Mouse (Mus musculus): ENCODE data around the gene Arhgap1.
"Not testable (repeated sequence)": the region's sequence is repeated elsewhere in the genome, so short reads cannot be mapped to it uniquely, and the experiment has no call there.

Arhgap1 gene

DNA sequence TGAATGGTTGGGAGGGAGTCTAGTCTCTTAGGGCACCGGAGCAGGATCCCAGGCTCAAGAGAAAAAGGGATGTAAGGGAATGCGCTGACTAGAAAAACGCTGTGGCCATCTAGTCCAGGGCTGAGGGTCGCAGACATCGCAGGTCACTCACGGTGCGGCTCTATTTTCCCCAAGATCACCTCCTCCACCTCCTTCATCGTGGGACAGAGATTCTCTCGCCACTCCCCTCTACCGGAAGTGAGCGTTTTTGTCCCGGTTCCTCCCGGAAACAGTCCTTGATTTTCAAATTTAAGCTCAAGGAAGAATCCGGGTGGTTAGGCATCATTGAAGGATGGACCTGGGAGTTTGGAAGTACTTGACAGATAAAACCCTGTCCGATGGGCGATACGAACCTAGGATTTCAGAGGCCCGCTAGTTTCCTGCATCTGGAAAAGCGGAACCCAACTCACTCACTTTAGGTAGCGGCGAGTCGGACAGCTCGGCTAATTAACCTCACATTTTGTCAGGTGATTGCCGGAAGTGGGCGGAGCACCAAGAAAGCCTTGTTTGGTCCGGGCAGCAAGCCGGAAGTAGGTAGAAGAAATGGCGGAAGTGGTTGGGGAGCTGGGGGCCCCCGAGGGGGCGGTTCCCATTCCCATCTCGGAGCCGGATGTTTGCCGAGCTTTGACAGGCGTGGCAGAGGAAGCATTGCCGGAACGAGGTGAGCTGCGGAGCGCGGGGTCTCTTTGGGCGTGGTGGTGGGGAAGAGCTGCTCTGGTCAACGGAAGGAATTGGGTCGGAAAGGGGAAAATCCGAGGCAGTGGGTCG lies at the start of gene Arhgap1, which contains the start of gene Zfp408:
Gene Arhgap1, plus strand, starts transcription at position 308 of the 807 bp plus-strand sequence.
Gene Zfp408, minus strand, starts transcription at position 239 of the 807 bp plus-strand sequence.
- DNase-seq: peak; percentile 94 to 97

DNA sequence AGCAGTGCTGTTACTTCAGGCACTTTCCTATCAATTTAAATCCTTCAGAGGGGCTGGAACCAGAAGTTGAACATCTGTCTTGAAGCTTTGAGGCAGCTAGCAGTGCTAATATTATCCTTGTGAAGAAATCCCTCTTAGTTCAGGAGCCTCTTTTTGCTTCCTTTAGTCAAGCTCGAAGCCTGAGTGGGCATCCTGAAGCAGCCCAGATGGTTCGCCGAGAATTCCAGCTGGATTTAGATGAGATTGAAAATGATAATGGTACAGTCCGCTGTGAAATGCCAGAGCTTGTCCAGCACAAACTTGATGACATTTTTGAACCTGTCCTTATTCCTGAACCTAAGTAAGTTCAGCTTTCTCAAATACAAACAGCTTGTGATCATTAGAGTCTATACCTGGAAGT lies 49.2 kb upstream of the Arhgap1 start:
- no peak for DNase-seq

DNA sequence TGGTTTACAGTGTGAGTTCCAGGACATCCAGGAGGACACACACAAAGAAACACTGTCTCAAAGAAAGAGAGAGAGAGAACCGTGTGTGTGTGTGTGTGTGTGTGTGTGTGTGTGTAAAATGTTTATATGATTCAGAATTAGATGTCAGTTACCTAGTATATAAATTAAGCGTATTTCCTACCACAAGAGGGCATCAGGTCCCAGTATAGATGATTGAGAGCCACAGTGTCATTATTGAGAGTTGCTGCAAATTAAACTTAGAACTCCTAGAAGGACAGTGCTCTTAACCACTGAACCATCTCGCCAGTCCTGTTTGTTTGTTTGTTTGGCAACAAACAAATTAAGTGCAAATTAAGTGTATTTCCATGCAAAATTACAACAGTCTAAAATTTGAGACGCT lies 47.3 kb upstream of the Arhgap1 start:
- no peak for DNase-seq

DNA sequence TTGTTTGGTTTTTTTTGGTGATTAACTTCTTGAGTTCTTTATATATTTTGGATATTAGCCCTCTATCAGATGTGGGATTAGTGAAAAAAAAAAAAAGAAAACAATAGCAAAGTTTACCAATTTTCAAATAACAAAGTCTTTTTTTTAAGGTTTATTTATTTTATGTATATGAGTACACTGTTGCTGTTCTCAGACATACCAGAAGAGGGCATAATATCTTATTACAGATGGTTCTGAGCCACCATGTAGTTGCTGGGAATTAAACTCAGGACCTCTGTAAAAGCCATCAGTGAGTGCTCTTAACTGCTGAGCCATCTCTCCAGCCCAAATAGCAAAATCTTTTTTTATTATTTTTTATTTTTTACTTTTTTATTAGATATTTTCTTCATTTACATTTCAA lies 40.3 kb upstream of the Arhgap1 start:
- DNase-seq: not testable (repeated sequence)

DNA sequence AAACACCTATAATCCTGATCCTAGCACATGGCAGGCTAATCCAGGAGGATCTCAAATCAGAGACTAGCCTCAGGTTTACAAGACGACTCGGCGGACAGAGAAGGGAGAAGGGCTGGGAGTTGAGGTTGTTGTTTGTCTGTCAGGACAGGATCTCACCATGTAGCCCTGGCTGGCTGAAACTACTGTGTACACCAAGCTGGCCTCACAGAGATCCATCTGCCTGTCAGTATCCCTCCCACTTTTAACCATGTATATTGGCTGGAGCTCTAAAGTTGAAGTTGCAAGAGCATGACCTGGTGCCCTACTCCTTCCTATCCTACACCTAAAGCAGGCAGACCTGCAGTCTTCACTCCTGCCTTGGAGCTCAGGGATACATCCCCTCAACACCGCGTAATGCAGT lies 27.3 kb upstream of the Arhgap1 start:
- DNase-seq: no peak

DNA sequence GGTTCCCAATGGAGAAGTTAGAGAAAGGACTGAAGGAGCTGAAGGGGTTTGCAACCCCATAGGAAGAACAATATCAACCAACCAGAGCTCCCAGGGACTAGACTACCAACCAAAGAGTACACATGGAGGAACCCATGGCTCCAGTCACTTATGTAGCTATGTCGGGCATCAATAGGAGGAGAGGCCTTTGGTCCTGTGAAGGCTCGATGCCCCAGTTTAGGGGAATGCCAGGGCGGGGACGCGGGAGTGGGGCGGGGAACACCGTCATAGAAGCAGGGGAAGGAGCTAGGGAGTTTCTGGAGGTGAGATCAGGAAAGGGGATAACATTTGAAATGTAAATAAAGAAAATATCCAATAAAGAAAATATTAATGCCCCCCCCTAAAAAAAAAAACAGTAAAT lies 26.3 kb upstream of the Arhgap1 start:
- DNase-seq: not testable (repeated sequence)

DNA sequence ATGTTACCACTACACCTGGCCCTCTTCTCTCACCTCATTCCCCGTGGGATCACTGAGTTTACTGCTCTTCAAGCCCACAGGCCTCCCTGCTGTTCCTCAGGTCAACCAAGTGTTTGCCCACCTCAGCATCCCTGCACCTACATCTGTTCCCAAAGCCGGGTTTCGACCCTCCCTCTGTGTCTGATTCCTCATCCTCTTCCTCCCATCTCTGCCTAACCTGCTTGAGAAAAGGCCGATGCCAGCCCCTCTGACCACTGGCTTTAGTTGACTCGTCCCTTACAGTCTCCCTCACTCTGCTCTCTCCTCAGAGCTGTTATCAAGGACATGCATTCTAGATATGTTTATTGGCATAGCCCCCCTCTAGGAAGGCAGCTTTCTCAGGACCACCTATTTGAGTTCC lies 22.2 kb upstream of the Arhgap1 start:
- DNase-seq: no peak

DNA sequence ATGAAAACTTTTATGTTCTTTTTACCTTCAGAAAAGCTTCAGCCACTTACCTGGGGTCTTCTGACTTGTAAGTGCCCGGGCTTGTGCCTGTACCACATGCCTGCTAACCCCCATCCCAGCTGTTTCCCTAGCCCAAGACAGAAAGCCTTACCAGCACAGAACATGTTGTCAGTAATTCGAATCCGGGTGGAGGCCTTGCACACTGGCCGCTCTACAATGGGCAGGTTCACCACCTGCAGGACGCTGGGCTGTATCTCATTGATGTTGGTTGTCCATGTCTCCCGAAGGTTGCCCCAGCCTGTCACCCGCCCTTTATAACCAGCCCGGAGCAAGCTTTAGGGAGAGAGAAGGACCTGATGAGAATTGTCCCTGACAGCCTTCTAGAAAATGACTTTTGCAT lies 21.5 kb upstream of the Arhgap1 start:
- no peak for DNase-seq

DNA sequence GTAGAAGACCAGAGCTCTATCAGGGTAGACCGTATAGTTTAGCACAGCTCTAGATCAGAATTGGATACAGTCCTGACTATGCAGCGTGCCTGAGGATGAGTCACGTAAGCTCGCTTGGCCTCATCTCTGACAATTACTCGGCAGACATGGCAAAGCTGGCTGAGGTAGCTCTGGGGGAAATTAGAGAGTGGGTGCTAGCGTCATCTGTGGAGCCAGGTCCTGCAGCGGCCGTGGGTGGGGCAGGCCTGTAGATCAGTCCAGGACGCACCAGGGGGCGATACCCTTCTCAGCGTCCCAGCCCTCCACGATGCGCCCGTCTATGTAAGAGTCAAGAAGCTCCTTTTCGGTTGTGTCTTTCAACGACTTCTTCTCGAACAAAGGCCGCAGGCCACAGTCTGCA lies 20.0 kb upstream of the Arhgap1 start:
- peak in 1 of 2 experiments; percentile 45 for DNase-seq

DNA sequence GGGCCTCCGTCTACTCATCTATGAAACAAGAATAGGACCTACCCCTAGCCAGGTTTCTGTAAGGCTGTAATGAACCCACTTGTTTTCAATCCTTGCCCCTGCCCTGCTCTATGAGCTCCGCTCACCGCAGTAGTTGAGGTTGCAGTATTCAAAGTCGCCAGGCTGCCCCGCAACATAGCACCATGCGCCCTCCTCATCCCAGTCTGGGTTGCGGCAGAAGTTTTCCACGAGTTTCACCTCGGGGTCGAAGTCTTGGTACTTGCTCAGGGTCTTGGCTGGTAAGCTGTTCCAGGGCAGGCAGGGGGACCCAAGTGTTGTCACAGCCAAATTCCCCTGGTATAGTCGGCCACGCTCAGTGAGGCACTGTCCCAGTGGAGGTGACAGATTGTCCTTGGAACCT lies 19.3 kb upstream of the Arhgap1 start:
- DNase-seq: no peak

DNA sequence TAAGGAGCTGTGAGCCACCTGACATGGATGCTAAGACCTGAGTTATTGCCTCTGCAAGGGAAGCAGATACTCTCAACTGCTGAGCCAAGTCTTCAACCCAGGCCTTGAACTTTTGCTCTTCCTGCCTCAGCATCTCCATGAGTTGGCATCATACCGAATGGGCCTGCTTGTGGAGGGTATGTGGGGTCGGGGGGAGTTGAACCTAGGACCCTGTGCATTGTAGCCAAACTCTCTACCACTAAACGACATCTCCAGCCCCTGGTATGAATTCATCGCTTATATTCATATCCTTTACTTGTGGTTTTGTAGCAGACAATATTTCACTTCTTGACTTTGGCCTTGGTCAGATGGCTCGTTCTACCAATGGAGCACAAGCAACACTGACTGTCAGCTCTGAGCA lies 17.8 kb upstream of the Arhgap1 start:
- no peak for DNase-seq

DNA sequence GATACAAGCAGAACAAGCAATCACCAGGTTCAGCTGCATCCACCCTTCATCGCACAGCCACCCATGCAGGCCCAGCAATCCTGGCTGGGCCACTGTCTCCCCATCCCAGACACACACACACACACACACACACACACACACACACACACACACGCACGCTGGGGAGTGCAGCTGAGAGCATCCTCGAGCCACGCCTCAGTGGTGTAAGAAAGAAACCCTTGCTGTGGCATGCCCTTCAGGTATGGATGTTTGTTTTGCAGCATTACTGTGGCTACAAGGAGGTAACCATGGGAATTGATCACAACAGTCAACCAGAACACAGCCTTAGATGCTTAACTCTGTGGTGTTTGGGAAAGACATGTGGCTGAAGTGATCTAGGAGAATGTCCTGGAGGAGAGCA lies 17.3 kb upstream of the Arhgap1 start:
- no peak for DNase-seq

DNA sequence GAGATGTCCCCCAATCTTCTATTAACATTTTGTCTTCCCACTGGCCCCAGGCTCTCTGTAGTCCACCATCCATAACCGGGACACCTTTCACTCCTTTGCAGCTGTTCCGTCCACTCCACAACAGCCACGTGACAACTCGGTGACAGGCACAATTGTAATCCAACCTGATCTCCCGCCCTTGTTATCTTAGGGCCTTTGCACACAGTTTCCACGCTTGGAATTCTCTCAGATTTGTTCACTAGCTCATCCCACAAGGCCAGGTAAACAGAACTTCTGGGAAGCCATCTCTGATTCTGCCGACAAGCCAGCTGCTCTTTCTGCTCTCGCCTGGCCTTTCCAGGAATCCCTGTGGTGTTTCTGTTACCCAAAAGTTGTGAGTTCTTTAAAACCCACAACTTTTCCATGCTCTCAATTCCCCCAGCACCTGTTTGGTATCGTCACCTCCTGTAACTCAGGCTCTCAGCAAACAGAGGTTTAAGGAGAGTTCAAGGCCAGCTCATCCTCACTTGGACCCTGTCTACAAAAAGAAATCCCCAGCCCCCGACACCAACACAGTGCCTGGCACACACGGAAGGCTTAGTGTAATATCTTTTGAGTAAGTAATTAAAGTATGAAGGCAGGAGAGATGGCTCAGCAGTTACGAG lies 16.2 kb upstream of the Arhgap1 start:
- DNase-seq: no peak

DNA sequence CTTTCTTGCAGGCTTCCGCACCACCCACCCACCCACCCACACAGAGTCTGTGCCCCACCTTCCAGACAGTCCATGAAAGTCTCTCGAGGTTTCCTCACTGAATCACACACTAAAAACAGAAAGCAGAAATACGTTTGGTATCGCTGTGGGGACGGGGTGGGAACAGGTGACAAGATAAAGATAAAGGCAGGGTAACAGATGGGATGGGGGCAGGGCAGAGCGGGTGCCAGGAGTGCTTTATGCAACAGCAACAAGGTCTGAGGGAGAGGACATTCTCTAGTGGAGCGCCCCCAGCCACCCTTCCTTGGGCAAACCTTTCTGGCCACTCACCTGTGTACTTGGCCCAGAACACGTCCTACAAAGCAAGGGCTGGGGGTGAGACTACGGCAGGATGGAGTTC lies 14.8 kb upstream of the Arhgap1 start:
- peak; percentile 55 to 74 for DNase-seq

DNA sequence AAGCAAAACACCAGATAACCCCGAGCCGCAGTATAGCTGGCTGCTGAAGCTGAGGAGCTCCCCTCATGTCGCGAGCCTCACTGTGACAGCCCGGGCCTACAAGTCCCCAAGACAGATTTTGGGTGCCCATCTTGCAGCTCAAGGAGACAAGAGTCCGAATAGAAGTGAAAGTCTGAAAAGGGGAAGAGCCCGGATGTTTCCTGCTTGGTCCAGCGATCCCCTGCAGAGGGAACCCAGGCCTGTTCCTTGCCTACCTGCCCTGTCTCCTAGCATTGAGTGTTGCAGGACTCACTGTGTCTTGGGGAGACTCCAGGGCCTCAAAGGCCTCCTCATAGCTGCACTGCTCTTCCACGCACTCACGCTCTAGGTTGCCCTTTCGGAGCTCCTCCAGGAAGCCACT lies 14.2 kb upstream of the Arhgap1 start:
- DNase-seq: peak in 1 of 2 experiments; percentile 23

DNA sequence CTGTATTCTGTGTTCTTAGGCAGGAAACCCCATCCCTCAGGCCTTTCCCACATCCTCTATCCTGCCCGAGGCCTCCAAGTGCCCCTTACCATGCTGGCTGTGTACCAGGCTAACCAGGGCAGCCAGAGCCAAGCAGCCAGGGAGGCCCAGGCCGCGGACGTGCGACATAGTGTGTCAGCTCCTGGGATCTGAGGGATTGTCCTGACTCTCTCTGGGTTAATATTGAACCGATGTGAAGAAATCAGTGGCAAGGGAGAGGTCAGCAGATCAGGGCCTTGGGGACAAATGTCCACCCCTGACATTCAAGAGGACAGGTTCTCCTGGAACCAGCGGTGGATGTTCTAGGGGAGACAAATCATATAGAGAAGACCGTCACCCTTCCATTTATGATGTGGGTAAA lies 13.4 kb upstream of the Arhgap1 start, which contains the start of gene F2:
Gene F2, minus strand, starts transcription at position 186 of the 400 bp plus-strand sequence.
- no peak for DNase-seq

DNA sequence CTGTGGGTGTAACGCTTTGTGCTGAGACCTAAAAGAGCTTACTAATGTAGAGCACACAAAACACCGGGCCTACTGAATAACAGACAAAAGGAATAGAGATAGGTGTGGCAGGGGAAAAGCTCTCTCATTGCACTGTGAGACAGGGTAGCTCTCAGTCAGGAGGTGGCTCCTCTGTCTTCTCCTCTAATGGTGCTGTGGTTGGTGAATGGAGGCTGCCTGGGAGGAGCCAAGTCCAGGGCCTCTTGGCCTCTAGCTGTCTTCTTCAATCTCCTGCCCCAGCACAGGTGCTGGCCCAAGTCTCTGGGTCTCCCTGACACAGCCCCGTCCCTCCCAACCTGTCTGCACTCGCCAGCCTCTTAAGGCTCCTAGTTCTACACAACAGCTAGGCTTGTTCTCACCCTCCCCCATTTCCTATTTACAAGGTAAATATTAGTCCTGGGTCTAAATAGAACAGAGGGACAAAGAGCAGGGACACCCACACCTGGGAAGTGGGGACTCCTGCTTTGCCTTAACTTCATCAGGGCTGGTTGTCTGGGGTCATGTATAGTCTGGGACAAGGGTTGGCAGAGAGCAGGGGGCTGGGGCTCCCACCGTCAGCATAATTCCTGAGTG lies 12.8 kb upstream of the Arhgap1 start:
- no peak for DNase-seq

DNA sequence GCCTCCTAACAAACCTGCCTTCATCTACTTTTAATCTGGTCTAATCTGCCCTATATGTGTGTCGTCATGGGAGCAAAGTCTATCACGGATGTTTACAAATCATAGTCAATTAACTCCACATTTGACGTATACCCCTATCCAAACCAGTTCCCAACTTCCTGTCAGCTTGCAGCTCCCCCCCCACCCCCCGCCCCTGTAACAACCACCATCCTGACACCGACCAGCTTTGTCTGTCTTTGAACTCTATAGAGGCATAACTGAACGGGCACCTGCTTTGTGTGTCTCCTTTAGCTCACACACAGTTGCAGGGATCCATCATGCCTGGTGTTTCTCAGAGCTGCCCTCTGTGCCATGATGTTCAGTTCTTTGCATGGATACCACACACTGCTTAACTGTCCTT lies 10.7 kb upstream of the Arhgap1 start:
- DNase-seq: no peak

DNA sequence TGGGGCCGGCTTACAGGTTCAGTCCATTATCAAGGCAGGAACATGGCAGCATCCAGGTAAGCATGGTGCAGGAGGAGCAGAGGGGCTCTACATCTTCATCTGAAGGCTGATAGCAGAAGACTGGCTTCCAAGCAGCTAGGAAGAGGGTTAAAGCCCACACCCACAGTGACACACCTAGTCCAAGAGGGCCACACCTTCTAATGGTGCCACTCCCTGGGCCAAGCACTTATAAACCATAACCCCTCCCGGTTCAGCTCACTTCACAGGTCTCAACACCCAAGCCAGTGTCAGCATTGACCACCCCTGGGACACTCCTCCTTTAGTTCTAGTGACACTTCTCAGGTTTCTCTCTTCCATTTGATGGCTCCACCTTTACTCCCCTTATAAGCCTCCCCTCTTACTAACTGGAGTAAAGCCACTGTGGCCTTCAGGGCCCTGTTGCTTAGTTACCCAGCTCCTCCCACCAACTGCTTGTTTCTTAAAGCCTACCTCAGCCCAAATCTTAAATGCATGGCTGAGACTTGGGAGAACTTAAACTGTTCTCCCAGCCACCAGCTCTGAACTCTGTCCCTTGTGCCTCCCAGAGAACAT lies 6.7 kb upstream of the Arhgap1 start:
- DNase-seq: no peak

DNA sequence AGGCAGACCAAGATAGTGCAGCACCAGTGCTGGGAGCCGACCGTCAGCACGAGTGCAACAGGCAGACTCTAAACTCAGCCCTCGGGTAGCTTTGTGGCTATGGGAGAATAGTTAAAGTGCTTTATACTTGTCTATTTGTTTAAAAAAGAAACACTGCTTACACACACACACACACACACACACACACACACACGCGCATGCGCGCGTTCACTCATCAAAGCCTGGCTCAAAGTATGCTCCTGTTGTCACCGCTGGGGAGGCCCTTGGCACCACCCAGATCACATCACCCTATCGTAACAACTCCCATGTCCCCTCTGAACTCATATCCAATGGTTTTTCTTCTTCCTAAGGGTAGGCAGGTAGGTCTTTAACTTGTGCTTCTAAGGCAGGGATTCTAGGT lies 5.6 kb upstream of the Arhgap1 start:
- no peak for DNase-seq

DNA sequence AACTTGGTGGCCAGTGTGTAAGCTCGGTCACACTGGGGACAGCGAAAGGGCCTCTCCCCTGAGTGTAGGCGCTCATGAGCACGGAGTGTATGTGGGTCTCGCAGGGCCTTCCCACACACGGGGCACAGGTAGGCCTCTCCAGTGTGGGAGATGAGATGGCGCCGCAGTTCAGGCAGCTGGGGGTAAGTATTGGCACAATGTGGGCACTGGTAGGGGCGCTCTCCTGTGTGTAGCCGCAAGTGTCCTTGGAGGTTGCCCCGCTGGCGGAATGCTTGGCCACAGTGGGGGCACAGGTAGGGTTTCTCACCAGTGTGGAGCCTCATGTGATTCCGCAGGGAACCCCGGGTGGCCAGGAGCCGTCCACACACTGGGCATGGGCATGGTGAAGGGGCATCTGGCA lies 4.3 kb upstream of the Arhgap1 start:
- peak in 1 of 2 experiments; percentile 64 for DNase-seq

DNA sequence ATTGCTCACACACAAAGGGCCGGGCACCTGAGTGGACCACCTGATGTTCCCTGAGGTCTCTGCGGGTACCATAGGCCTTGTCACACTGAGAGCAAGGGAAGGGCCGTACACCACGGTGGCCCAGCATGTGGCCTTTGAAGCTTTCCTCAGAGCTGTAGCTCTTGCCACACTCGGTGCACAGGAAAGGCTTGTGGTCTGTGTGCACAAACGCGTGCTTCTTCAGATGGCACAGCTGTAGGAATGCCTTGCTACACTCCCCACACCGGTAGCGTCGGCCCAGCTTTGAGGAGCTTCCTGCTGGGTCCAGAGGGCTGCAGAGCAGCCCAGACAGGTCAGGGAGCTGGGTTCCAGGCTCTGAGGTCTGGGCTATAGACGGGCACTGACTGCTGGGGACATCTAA lies 3.8 kb upstream of the Arhgap1 start:
- peak; percentile 75 to 85 for DNase-seq

DNA sequence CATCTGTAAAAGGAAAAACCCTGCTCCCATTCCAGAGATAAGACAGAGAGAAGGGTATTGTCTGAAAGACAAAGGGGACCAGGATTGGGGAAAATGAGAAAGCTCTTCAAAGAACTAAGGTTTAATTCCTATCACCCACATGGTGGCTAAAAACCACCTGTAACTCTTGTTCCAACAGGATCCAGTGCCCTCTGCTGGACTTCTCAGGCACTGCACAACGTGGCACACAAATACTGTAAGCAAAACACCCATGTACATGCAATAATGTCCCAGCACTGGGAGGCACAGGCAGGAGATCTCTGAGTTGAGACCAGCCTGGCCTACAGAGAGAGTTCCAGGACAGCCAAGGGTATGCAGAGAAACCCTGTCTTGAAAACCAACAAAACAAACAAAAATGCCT lies 2.9 kb upstream of the Arhgap1 start:
- DNase-seq: peak; percentile 68 to 69

All from thymus, postnatal 36 days (tissue).